Mouse (Mus musculus) neutrophil, adult 59 days (primary cell): ENCODE data around the gene Ctsh. TPM values are rescaled to one million over a fixed set of nuclear protein-coding genes. Genes with fewer than 3 reads are reported as not detected.

Source experiments
- total RNA-seq, 2 experiments: library from RNA; stranded (reverse); gene quantifications; 1 replicate in 1 of 2; 2 replicates in 1 of 2; pipeline ENCODE4 v1.2.4; 2023

Gene Ctsh
- 100 to 1,000 TPM; 273 to 359 TPM for total RNA-seq

DNA sequence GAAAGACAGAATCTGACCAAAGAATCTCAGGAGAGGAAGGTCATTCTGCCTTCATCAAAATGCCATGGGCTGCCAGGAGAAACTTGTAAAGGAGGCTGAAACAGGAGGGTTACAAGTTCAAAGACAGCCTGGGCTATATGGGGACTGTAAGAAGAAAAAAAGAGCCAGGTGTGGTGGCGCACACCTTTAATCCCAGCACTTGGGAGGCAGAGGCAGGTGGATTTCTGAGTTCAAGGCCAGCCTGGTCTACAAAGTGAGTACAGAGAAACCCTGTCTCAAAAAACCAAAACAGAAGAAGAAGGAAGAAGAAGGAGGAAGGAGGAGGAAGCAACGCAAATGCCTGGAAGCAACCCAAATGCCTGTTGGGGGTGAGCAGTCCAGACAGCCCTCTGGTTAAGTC is at the start of gene Ctsh:
Gene Ctsh, plus strand, starts transcription at position 301 of the 400 bp plus-strand sequence.

DNA sequence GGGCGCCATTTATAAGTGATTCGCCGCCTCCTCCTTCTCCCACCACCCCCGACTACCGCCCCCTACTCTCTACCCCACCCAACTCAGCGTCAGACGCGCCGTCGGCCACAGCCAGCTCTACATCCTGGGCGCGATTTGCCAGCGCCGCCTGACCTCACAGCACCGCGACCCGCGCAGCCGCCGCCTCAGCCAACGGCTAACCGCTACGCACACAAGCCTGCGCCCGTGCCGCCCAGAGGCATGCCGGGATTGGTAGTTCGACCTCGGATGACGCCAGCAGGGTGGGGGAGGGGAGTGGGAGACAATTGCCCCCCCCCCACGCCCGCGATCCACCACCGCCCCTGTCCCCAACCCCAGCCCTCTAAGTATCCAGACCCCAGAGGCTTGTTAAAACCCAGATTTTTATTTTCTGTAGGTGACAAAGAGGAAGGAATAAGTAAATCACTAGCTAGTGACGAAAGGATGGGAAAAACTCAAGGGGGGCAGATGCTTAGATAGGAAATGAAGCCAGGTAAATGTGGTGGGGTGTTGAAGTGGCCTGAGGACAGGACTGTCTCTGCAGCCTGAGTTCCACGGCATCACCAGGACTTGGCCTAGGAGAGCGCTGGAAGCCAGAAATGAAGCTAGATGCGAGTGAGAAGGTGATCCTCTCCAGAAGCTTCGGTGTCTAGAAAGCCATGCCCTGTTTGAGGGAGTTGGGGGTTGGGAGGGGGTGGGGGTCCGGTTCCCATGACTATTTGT is 60.8 kb downstream of the Ctsh start, which contains the start of gene Morf4l1:
Gene Morf4l1, minus strand, starts transcription at position 208 of the 741 bp plus-strand sequence.

Other genes starting within 250 kb of the Ctsh start
- not detected for gene Rasgrf1, start 144.2 kb upstream of the Ctsh start, total RNA-seq
- gene Morf4l1, start 60.6 kb downstream of the Ctsh start, total RNA-seq = 100 to 1,000 TPM; 248 to 272 TPM
- 1 to 10 TPM; 2.1 to 3.9 TPM for gene Adamts7, start 108.9 kb downstream of the Ctsh start, total RNA-seq
- 10 to 100 TPM; 82.7 to 85.0 TPM for gene Tbc1d2b, start 216.7 kb downstream of the Ctsh start, total RNA-seq